Mouse (Mus musculus) adrenal gland, adult (tissue): ENCODE measurements around the gene Onecut3.

Experiments
- DNase-seq, 2 experiments: peaks; one replicate each; pipeline ENCODE4 v3.0.0; 2022 to 2023; ENCODE audit warnings: low spot score in 1 of 2; ENCODE audit not compliant: inconsistent age in 2 of 2

Gene Onecut3

GRCm38 (mm10) chr10:80494732-80495131, at the start of gene Onecut3:
Onecut3 (plus strand) TSS chr10:80494835.
- DNase-seq: peak; percentile 30 to 55

- no peak for DNase-seq
Measured at GRCm38 (mm10) chr10:80445052-80445451, 49.6 kb upstream of the Onecut3 start.

GRCm38 (mm10) chr10:80445898-80446601, 48.6 kb upstream of the Onecut3 start:
- peak; percentile 75 to 90 for DNase-seq

- DNase-seq: no peak
Measured at GRCm38 (mm10) chr10:80450599-80450998, 44.0 kb upstream of the Onecut3 start.

- no peak for DNase-seq
Measured at GRCm38 (mm10) chr10:80453601-80454000, 41.0 kb upstream of the Onecut3 start.

- no peak for DNase-seq
Measured at GRCm38 (mm10) chr10:80454781-80455180, 39.9 kb upstream of the Onecut3 start.

GRCm38 (mm10) chr10:80455697-80456096, 38.9 kb upstream of the Onecut3 start:
- no peak for DNase-seq

- no peak for DNase-seq
Measured at GRCm38 (mm10) chr10:80459236-80459635, 35.4 kb upstream of the Onecut3 start.

- DNase-seq: no peak
Measured at GRCm38 (mm10) chr10:80459671-80460070, 35.0 kb upstream of the Onecut3 start.

- DNase-seq: no peak
Measured at GRCm38 (mm10) chr10:80460324-80460723, 34.3 kb upstream of the Onecut3 start.

GRCm38 (mm10) chr10:80461346-80461745, 33.3 kb upstream of the Onecut3 start:
- no peak for DNase-seq

- no peak for DNase-seq
Measured at GRCm38 (mm10) chr10:80464381-80465035, 30.1 kb upstream of the Onecut3 start.

- DNase-seq: no peak
Measured at GRCm38 (mm10) chr10:80465066-80465465, 29.6 kb upstream of the Onecut3 start.

GRCm38 (mm10) chr10:80475290-80475959, 19.2 kb upstream of the Onecut3 start:
- peak; percentile 91 to 96 for DNase-seq

GRCm38 (mm10) chr10:80478531-80478930, 16.1 kb upstream of the Onecut3 start:
- no peak for DNase-seq

GRCm38 (mm10) chr10:80481002-80481401, 13.6 kb upstream of the Onecut3 start:
- no peak for DNase-seq

GRCm38 (mm10) chr10:80486862-80487379, 7.7 kb upstream of the Onecut3 start:
- no peak for DNase-seq

- DNase-seq: peak in 1 of 2 experiments; percentile 64
Measured at GRCm38 (mm10) chr10:80490051-80490450, 4.6 kb upstream of the Onecut3 start.

GRCm38 (mm10) chr10:80495901-80496300, 1.3 kb downstream of the Onecut3 start:
- DNase-seq: no peak

GRCm38 (mm10) chr10:80496421-80496820, 1.8 kb downstream of the Onecut3 start:
- no peak for DNase-seq

- DNase-seq: no peak
Measured at GRCm38 (mm10) chr10:80502291-80502690, 7.7 kb downstream of the Onecut3 start.

- no peak for DNase-seq
Measured at GRCm38 (mm10) chr10:80502819-80503314, 8.2 kb downstream of the Onecut3 start.
